Mouse (Mus musculus): ENCODE measurements around the gene Lxn. TPM values are rescaled to one million over a fixed set of nuclear protein-coding genes. Genes with fewer than 3 reads are reported as not detected.
A peak's percentile ranks its signal among the peaks of the same experiment; 100 is the strongest.

The Lxn gene
- polyA plus RNA-seq (2014; fragmentation: Nextera tagmentation; extraction: Ambion mirVana) = 55.8 and 63.4 TPM in 2 replicates

DNA sequence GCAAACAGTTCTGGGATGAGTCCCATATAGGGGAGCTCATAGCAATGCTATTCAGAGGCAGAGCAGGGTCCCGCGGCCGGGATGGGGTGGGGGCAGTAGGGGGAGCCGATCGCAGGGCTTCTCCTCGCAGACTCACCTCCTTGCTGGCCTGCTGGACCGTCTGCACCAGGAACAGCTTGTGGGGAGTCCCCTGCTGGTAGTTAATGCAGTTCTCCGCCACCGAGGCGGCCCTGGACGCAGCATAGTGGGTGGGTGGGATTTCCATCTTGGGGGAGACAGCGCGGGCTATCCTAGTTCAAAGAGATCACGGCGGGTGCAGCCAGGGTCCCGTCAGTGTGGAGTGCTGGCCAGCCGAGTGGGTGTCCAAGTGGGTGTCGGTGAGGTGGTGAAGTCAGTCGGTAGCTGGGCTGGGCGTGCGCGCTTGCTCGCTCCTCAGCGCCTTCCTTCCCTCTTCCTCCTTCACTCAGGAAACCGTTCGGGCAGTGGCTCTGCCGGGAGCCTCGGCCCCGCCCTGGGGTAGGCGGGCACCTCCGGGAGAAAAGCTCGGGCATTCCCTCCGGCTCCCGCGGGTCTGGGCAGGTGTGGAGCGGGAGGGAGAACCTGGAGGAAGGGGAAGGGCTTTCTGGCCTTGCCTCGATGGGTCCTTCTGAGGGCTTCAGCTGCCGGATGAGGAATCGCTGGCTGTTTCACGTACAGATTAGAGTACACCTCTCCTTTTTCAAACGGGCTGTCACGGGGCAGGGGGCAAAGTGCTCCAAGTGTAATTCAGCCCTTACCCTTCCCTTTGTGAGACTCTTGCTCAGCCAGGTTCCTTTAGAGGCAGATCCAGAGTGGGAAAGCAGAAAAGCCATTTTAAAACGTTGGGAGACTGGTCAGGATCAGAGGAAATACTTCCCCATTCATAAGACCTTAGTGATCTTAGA, at the start of gene Lxn:
Gene Lxn, minus strand, starts transcription at position 477 of the 923 bp plus-strand sequence.
- Histone ChIP-seq H3K4me1 (ENCODE audit: control insufficient read depth, insufficient read depth, low read length) (peaks cover 6% of the 10 kb centered on the region; the same call in 1 of the 2 replicates), H3K9ac (ENCODE audit: low read depth, low read length) (peak within 1 kb of the TSS; percentile 65), H3K4me3 (ENCODE audit: low read depth, low read length) (peak within 1 kb of the TSS; percentile 62), H3K4me2 (peak within 1 kb of the TSS; percentile 74), H3K27ac (ENCODE audit: low read depth, low read length) (peak within 1 kb of the TSS; percentile 30), H3K36me3 (ENCODE audit: control insufficient read depth, insufficient read depth, low read length) (peaks cover 3% of the 10 kb centered on the region), H3K27me3 (ENCODE audit: control insufficient read depth, insufficient read depth, low read length) (no peaks in the 10 kb centered on the region), H3K9me3 (replicated peaks; ENCODE audit: control insufficient read depth, low read length) (no peaks in the 10 kb centered on the region)
- ATAC-seq (replicated peaks; ENCODE audit: insufficient number of reproducible peaks, low FRiP score, low TSS enrichment) = peak; percentile 87
- WGBS (ENCODE audit: insufficient replicate concordance) = under 1% methylated on average over 39 of the region's 43 CpGs

DNA sequence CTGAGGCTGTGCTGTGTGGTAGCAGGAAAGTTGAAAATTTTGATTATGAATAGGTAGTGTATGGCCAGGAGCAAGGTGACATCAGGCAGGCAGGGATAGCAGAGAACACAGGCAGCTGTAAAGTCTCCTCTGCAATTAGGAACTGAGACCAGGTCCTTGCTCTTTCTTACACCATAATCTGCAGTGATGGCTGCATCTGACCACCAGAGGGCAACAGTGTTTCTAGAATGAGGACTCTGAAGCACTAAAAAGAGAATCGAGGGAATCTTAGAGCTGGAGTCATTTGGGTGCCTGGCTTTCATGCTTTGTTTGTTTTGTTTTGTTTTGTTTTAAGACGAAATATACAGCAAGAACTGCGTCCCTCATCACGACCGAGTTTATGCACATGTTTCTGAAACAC, 49.1 kb upstream of the Lxn start:
- ATAC-seq (replicated peaks; ENCODE audit: insufficient number of reproducible peaks, low FRiP score, low TSS enrichment) = no peak
- Histone ChIP-seq H3K36me3 (ENCODE audit: control insufficient read depth, insufficient read depth, low read length) (no peaks in the 10 kb centered on the region), H3K27ac (ENCODE audit: low read depth, low read length) (no peak overlapping the region), H3K4me1 (ENCODE audit: control insufficient read depth, insufficient read depth, low read length) (no peaks in the 10 kb centered on the region), H3K4me3 (ENCODE audit: low read depth, low read length) (no peak overlapping the region), H3K4me2 (no peak overlapping the region), H3K9ac (ENCODE audit: low read depth, low read length) (no peak overlapping the region), H3K27me3 (ENCODE audit: control insufficient read depth, insufficient read depth, low read length) (peaks cover 17% of the 10 kb centered on the region), H3K9me3 (replicated peaks; ENCODE audit: control insufficient read depth, low read length) (no peaks in the 10 kb centered on the region)
- 3% methylated on average over 5 of the region's 5 CpGs for WGBS (ENCODE audit: insufficient replicate concordance)

GRCm38 (mm10) chr3:67508216-67508892, 44.6 kb upstream of the Lxn start:
- no peak overlapping the region for H3K4me2 ChIP-seq
- no peak overlapping the region for H3K9ac ChIP-seq (ENCODE audit: low read depth, low read length)
- H3K36me3 ChIP-seq (ENCODE audit: control insufficient read depth, insufficient read depth, low read length) = no peaks in the 10 kb centered on the region
- no peaks in the 10 kb centered on the region for H3K4me1 ChIP-seq (ENCODE audit: control insufficient read depth, insufficient read depth, low read length)
- no peak overlapping the region for H3K27ac ChIP-seq (ENCODE audit: low read depth, low read length)
- no peaks in the 10 kb centered on the region for H3K27me3 ChIP-seq (ENCODE audit: control insufficient read depth, insufficient read depth, low read length)
- no peaks in the 10 kb centered on the region for H3K9me3 ChIP-seq (replicated peaks; ENCODE audit: control insufficient read depth, low read length)
- WGBS (ENCODE audit: insufficient replicate concordance) = 75% methylated on average over 10 of the region's 10 CpGs
- H3K4me3 ChIP-seq (ENCODE audit: low read depth, low read length) = no peak overlapping the region
- no peak for ATAC-seq (replicated peaks; ENCODE audit: insufficient number of reproducible peaks, low FRiP score, low TSS enrichment)

- no peaks in the 10 kb centered on the region for H3K27me3 ChIP-seq (ENCODE audit: control insufficient read depth, insufficient read depth, low read length)
- WGBS (ENCODE audit: insufficient replicate concordance) = 74% methylated on average over 2 of the region's 2 CpGs
- no peaks in the 10 kb centered on the region for H3K36me3 ChIP-seq (ENCODE audit: control insufficient read depth, insufficient read depth, low read length)
Measured at GRCm38 (mm10) chr3:67505286-67505685, 41.6 kb upstream of the Lxn start.

GRCm38 (mm10) chr3:67503878-67504277, 40.2 kb upstream of the Lxn start:
- no peak for ATAC-seq (replicated peaks; ENCODE audit: insufficient number of reproducible peaks, low FRiP score, low TSS enrichment)
- Histone ChIP-seq H3K4me2 (no peak overlapping the region), H3K36me3 (ENCODE audit: control insufficient read depth, insufficient read depth, low read length) (no peaks in the 10 kb centered on the region), H3K9ac (ENCODE audit: low read depth, low read length) (no peak overlapping the region), H3K4me3 (ENCODE audit: low read depth, low read length) (no peak overlapping the region), H3K27ac (ENCODE audit: low read depth, low read length) (no peak overlapping the region), H3K4me1 (ENCODE audit: control insufficient read depth, insufficient read depth, low read length) (no peaks in the 10 kb centered on the region), H3K9me3 (replicated peaks; ENCODE audit: control insufficient read depth, low read length) (peaks cover 3% of the 10 kb centered on the region; the same call in 1 of the 2 replicates), H3K27me3 (ENCODE audit: control insufficient read depth, insufficient read depth, low read length) (no peaks in the 10 kb centered on the region)
- WGBS (ENCODE audit: insufficient replicate concordance) = 11% methylated on average over 3 of the region's 3 CpGs

More at GRCm38 (mm10) chr3:67505286-67505685, 41.6 kb upstream of the Lxn start:
- Histone ChIP-seq H3K4me1 (ENCODE audit: control insufficient read depth, insufficient read depth, low read length) (no peaks in the 10 kb centered on the region), H3K9me3 (replicated peaks; ENCODE audit: control insufficient read depth, low read length) (no peaks in the 10 kb centered on the region), H3K9ac (ENCODE audit: low read depth, low read length) (no peak overlapping the region), H3K27ac (ENCODE audit: low read depth, low read length) (no peak overlapping the region), H3K4me2 (no peak overlapping the region), H3K4me3 (ENCODE audit: low read depth, low read length) (no peak overlapping the region)
- no peak for ATAC-seq (replicated peaks; ENCODE audit: insufficient number of reproducible peaks, low FRiP score, low TSS enrichment)

GRCm38 (mm10) chr3:67499406-67499791, 35.7 kb upstream of the Lxn start:
- Histone ChIP-seq H3K27me3 (ENCODE audit: control insufficient read depth, insufficient read depth, low read length) (no peaks in the 10 kb centered on the region), H3K9ac (ENCODE audit: low read depth, low read length) (no peak overlapping the region), H3K4me2 (no peak overlapping the region), H3K4me1 (ENCODE audit: control insufficient read depth, insufficient read depth, low read length) (no peaks in the 10 kb centered on the region), H3K4me3 (ENCODE audit: low read depth, low read length) (no peak overlapping the region), H3K9me3 (replicated peaks; ENCODE audit: control insufficient read depth, low read length) (peaks cover 3% of the 10 kb centered on the region; the same call in 1 of the 2 replicates), H3K27ac (ENCODE audit: low read depth, low read length) (no peak overlapping the region), H3K36me3 (ENCODE audit: control insufficient read depth, insufficient read depth, low read length) (no peaks in the 10 kb centered on the region)
- 86% methylated on average over 4 of the region's 4 CpGs for WGBS (ENCODE audit: insufficient replicate concordance)
- no peak for ATAC-seq (replicated peaks; ENCODE audit: insufficient number of reproducible peaks, low FRiP score, low TSS enrichment)

- no peaks in the 10 kb centered on the region for H3K27me3 ChIP-seq (ENCODE audit: control insufficient read depth, insufficient read depth, low read length)
- WGBS (ENCODE audit: insufficient replicate concordance) = 73% methylated on average over 8 of the region's 8 CpGs
Measured at GRCm38 (mm10) chr3:67498773-67499405, 35.2 kb upstream of the Lxn start.

GRCm38 (mm10) chr3:67497998-67498397, 34.3 kb upstream of the Lxn start:
- no peak overlapping the region for H3K9ac ChIP-seq (ENCODE audit: low read depth, low read length)
- H3K4me2 ChIP-seq = no peak overlapping the region
- ATAC-seq (replicated peaks; ENCODE audit: insufficient number of reproducible peaks, low FRiP score, low TSS enrichment) = no peak
- H3K27ac ChIP-seq (ENCODE audit: low read depth, low read length) = no peak overlapping the region
- H3K9me3 ChIP-seq (replicated peaks; ENCODE audit: control insufficient read depth, low read length) = peaks cover 3% of the 10 kb centered on the region; the same call in 1 of the 2 replicates
- WGBS (ENCODE audit: insufficient replicate concordance) = 69% methylated on average over 2 of the region's 2 CpGs
- no peaks in the 10 kb centered on the region for H3K27me3 ChIP-seq (ENCODE audit: control insufficient read depth, insufficient read depth, low read length)
- no peak overlapping the region for H3K4me3 ChIP-seq (ENCODE audit: low read depth, low read length)
- H3K36me3 ChIP-seq (ENCODE audit: control insufficient read depth, insufficient read depth, low read length) = no peaks in the 10 kb centered on the region
- no peaks in the 10 kb centered on the region for H3K4me1 ChIP-seq (ENCODE audit: control insufficient read depth, insufficient read depth, low read length)

More at GRCm38 (mm10) chr3:67498773-67499405, 35.2 kb upstream of the Lxn start:
- Histone ChIP-seq H3K9ac (ENCODE audit: low read depth, low read length) (no peak overlapping the region), H3K36me3 (ENCODE audit: control insufficient read depth, insufficient read depth, low read length) (no peaks in the 10 kb centered on the region), H3K27ac (ENCODE audit: low read depth, low read length) (no peak overlapping the region), H3K4me3 (ENCODE audit: low read depth, low read length) (no peak overlapping the region), H3K4me2 (no peak overlapping the region), H3K4me1 (ENCODE audit: control insufficient read depth, insufficient read depth, low read length) (no peaks in the 10 kb centered on the region), H3K9me3 (replicated peaks; ENCODE audit: control insufficient read depth, low read length) (peaks cover 3% of the 10 kb centered on the region; the same call in 1 of the 2 replicates)
- ATAC-seq (replicated peaks; ENCODE audit: insufficient number of reproducible peaks, low FRiP score, low TSS enrichment) = no peak

Measured in heart, embryonic 11.5 days (tissue).